Mouse (Mus musculus): ENCODE results near the gene Slc2a8. TPM values are rescaled to one million over a fixed set of nuclear protein-coding genes. Genes with fewer than 3 reads are reported as not detected.
A peak's percentile ranks its signal among the peaks of the same experiment; 100 is the strongest.
"Not testable (repeated sequence)": the region's sequence is repeated elsewhere in the genome, so short reads cannot be mapped to it uniquely, and the experiment has no call there.

Gene Slc2a8
- 10 to 100 TPM; 18.4 to 18.9 TPM for total RNA-seq (2021)

- DNase-seq = peak; percentile 88 to 90
Measured at GRCm38 (mm10) chr2:32981725-32982271, at the start of gene Slc2a8. TSS of gene Slc2a8 (minus strand) at chr2:32982083.

DNA sequence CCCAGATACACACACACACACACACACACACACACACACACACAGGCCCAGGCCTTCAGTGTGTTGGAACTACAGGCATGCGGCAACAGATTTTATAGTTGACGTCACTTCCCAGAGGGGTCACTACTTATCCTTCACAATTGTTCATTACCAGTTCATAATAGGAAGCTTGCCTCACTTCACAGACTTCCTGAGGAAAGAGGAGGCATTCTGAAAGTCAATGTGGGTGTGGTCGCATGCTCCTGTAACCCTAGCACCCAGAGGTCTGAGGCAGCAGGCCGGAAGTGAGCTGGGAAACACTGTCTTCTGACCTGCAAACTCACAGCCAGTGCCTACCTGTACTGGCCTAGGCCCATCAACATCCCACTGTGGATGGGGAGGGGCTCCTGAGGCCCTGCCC is 43.2 kb upstream of the Slc2a8 start:
- no peak for DNase-seq

DNA sequence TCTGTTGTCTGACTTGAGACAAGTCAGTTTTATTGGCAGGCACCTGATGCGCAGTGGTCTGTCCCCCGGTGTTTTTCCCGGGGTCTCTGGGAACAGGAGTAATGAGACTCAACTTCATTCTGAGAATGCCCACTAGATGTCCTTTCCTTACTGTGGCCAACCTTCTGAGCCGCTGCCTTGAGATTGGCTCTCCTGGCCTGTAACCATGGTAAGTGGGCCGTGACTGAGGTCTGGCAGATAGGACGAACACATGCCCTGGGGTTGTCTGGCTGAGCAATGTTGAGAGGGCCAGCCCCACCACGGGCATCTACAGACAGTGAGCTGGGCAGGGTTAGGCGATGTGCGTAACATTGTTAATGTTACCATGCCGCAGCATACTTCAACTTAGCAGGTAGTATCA is 42.7 kb upstream of the Slc2a8 start:
- DNase-seq = no peak

DNA sequence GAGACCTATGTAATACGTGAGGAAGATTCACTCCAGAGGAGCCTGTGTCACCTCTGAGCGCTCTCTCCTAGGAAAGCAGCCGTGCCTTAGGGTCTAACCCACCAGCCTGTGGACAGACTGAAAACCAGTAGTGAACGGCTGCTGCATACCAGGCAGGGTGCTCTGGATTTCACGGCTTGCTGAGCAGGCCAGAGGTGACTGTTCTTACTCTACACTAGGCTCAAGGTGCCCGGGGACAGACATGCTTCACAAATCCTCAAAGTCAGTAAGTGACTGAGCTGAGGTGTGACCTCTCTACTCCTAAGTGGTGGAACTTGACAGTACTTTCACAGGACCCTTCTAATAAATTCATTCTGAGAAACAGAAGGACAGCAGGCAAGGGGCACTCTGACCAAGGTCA is 41.0 kb upstream of the Slc2a8 start:
- DNase-seq = no peak

DNA sequence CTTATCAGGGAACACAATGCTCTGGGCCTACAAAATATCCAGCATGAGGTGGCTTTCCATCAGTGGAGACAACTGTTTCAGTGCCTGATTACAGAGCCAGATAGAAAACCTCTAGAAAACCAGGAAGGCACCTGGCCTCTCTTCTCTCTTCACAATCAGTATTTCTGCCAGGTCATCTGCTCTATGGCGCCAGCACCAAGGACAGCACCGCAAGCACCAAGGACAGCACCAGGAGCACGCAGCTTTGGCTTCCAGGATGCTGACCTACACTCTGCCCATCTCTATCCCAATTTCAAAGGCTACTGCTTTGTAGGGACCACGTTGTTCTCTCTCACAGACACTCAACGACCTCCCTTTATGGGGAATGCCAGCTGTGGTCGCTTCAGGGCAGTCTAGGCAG is 36.1 kb upstream of the Slc2a8 start:
- DNase-seq = no peak

DNA sequence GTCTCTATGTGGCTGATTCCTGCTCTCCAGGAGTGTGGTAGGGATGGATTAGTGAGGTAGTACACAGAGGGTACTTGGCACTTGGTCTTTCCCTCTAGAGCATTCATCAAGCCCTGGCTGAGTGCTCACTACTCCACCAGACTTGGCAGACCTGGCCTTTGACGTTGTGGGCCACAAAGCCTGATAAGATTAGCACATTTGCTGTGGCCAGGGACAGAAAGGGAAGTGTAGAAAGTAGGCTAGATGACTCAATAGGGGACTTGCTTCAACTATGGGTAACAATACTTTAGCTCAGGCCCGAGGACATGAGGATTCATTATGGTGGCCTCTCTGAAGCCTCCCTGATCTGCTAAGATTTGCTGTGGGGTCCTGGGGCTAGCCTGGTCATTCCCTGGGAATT is 35.3 kb upstream of the Slc2a8 start:
- no peak for DNase-seq

DNA sequence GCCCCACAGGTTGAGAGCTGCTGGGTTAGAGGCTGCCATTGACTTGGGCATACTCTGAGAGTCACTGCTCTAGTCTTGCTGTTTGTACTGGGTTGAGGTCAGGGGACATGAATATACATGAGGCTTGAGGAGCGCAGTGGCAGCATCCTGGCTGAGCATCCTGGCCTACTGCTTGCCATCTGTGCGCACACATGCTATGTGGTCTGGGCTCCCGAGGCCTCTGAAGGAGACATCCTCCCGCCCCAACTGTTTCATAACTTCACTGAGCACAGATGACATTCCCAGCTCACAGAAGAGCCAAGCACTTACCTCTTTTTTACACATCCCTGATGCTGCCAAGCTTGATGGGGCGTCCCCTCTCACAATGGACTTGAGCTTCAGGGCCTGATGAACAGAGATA is 33.0 kb upstream of the Slc2a8 start:
- peak in 1 of 2 experiments; percentile 45 for DNase-seq

GRCm38 (mm10) chr2:33009055-33009454 is 27.2 kb upstream of the Slc2a8 start:
- DNase-seq = not testable (repeated sequence)

GRCm38 (mm10) chr2:33005041-33005440 is 23.2 kb upstream of the Slc2a8 start:
- DNase-seq = no peak

DNA sequence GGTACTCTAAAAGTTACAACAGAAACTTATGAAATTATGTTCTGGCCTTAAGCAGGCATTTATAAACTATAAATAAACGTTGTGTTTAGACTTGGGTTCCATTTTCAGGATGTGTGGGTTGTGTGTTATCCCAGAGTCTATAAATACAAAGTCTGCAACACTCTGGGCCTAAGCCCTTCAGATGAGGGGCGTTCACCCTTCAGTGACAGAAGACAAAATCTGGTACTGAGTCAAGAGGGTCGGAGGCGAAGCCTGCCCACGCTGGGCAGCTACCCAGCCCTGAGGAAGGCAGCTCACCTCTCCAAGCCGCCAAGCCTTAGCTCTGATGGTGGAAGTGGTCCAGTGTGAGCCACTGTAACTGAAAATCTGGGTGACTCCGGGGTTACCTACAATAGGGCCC is 20.3 kb upstream of the Slc2a8 start:
- DNase-seq = no peak

- no peak for DNase-seq
Measured at GRCm38 (mm10) chr2:32999752-33000151, 17.9 kb upstream of the Slc2a8 start.

DNA sequence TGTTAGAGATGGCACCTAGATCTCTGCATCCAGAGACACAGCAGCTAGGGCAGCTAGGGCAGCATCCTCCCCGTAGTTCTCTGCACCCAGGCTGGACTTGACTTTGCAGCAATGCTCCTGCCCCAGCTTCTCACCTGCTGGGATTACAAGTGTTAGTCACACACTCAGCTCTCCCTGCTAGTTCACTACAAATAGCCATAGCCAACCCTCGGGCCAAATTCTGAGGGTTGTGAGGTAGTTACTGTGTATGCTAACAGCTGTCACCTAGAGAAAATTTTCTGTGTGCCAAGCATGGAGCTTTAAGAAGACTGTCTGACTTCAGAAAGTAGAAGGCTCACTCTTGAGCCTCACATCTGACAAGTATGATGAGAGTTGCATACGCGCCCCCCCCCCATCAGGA is 15.9 kb upstream of the Slc2a8 start:
- no peak for DNase-seq

- DNase-seq = no peak
Measured at GRCm38 (mm10) chr2:32997081-32997480, 15.2 kb upstream of the Slc2a8 start.

DNA sequence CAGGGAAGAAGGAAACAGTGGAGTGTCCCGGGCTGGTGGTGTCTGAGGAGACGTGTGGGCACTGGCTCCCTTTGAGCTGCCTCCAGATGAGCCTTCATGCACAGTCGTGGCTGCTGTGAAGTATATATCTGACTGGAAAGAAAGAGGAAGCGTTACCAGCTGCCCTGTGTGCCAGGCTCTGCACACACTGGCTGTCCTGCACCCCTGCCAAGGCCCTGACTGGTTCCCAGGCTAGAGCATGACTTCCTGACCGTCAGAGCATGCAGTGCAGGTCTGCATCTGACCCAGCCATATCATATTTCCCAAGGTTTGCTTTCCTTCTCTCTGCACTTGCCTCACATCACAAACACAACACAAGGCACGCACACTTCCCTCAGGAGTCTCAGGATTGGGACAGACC is 10.2 kb upstream of the Slc2a8 start:
- DNase-seq = no peak

- no peak for DNase-seq
Measured at GRCm38 (mm10) chr2:32990167-32990832, 8.4 kb upstream of the Slc2a8 start.

- DNase-seq = no peak
Measured at GRCm38 (mm10) chr2:32989376-32989775, 7.5 kb upstream of the Slc2a8 start.

DNA sequence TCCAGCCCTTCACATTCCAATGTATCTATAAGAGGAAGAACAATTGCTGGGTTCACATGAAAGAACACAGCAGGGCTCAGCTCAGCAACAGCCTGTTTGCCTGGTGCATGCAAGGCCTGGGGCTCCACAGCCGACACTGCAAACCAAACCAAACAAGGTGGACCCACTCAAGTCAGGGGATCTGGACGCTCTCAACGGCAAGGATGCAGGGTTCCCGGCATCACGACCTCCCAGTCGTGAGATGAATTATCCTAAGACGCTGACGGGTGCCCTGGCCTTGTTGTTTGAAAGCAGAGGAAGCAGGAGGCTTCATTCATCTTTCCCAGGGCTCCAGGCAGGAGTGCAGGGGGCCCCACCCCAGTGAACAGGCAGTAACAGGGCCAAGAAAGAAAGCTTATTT is 4.0 kb upstream of the Slc2a8 start:
- no peak for DNase-seq

GRCm38 (mm10) chr2:32983617-32984016 is 1.7 kb upstream of the Slc2a8 start:
- no peak for DNase-seq

DNA sequence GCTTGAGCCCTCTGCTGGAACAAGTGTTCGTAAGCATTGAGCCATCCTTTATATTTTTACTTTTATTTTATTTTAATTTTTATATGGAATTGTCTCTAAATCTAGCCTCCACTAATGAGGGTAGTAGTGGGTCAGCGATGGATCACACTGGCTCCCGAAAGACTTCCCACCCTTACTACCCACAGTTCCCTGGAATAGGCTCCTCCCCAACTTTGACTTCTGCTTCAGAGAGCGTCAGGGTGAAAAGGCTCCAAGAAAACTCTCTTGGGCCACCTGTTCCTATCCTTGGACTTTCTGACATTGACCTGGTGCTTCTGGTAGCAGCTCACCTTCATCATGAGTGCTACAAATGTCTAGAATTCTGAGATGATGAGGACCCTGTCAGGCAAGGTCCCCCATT is 817 bp upstream of the Slc2a8 start:
- no peak for DNase-seq

- no peak for DNase-seq
Measured at GRCm38 (mm10) chr2:32981281-32981680, 602 bp downstream of the Slc2a8 start.

- DNase-seq = no peak
Measured at GRCm38 (mm10) chr2:32979675-32980074, 2.2 kb downstream of the Slc2a8 start.

DNA sequence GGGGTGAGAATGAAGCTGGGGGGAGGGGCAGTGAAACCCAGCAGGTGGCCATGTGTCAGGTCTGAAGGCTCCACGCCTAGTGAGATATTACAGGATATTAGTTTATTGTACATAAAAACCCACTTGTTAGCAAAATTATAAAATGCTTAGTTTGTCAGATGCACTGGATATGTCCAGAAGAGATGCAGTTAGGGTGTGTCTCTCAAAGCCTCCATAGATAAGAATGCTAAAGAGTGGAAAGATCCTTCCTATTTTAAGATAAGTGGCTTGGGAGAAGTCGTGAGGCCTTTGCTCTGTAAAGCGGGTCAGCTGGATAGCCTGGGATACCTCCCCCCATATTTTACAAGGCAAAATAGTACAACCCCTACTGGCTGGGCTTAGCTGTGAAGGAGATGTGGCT is 3.2 kb downstream of the Slc2a8 start:
- DNase-seq = no peak

GRCm38 (mm10) chr2:32977114-32977513 is 4.8 kb downstream of the Slc2a8 start:
- no peak for DNase-seq

- DNase-seq = no peak
Measured at GRCm38 (mm10) chr2:32974216-32974615, 7.7 kb downstream of the Slc2a8 start.

DNA sequence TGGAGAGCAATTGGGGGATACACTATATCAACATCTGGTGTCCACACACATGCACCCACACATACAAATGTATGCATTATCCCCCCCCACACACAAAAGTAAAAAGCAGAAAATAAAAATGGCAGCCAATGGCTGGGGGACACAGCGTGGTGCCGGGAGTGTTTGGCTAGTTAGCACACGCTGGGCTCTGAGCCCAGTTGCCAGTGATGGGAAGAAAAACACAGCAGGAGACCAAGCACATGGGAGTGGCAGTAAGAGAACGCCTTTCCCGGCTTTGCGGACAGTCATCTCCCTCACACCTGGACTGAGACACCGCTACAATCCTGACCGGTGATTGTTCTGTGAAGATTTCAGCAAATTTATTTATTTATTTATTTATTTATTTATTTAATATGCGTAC is 10.6 kb downstream of the Slc2a8 start:
- DNase-seq = no peak

All from layer of hippocampus, postnatal 36 days (tissue).